Mouse (Mus musculus): Measurements from ENCODE around the gene Arl8b.
"Not testable (repeated sequence)": the region's sequence is repeated elsewhere in the genome, so short reads cannot be mapped to it uniquely, and the experiment has no call there.

The Arl8b gene

DNA sequence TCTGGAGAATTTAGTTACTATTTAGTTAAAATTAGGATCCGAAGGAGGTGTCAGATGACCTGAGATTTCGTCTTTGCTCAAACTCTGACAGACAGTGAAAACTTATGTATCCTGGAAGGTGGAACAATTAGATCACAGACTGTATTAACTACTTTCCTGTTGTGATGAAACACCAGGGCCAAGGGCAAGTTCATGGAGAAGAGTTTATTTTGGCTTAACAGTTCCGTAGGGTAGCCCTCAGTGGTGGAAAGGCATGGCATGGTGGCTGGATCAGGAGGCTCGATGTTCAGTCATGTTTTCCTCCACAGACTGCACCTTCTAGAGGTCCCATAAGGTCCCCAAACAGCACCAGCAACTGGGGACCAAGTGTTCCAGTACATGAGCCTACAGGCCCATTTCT lies 54.2 kb downstream of the Arl8b start:
- DNase-seq, result no peak

GRCm38 (mm10) chr6:108837958-108838357 lies 55.1 kb downstream of the Arl8b start:
- DNase-seq, result no peak

GRCm38 (mm10) chr6:108839432-108839831 lies 56.5 kb downstream of the Arl8b start:
- no peak for DNase-seq

DNA sequence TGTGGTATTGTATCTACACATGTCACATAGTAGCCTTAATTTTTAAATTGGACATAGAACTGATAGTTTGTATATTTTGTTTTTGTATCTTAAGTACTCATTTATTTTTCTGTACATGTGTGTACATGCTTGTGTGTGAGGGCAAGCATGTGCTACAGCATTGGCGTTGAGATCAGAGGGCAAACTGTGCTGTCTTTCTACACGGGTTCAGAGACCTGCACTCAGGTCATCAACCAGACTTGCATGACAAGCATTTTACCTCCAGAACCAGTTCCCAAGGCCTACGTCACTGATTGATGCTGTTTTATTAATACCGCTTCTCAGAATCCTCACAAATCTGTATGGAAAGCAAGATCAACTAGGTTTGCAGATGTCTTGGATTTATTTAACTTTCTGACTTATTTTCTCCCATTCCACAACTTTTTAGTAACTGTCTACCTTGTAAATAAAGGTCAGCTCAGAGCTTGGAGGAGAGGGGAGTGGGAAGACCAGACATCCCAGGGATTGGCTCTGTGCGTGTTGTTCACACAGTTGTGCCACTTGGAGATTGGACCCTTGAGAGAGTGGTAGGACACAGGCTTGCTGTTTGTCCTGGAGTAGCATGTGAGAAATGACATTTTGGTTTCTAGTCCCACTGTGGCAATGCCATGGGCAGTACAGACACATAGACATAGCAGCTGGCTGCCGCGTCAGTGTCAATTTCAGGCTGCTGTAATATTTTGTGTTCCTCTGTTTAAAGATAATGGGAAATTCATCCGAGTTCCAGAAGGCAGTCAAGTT lies 58.2 kb downstream of the Arl8b start:
- DNase-seq, result no peak

- DNase-seq, result no peak
Observed at GRCm38 (mm10) chr6:108843664-108844063, 60.8 kb downstream of the Arl8b start.

- no peak for DNase-seq
Observed at GRCm38 (mm10) chr6:108844093-108844492, 61.2 kb downstream of the Arl8b start.

DNA sequence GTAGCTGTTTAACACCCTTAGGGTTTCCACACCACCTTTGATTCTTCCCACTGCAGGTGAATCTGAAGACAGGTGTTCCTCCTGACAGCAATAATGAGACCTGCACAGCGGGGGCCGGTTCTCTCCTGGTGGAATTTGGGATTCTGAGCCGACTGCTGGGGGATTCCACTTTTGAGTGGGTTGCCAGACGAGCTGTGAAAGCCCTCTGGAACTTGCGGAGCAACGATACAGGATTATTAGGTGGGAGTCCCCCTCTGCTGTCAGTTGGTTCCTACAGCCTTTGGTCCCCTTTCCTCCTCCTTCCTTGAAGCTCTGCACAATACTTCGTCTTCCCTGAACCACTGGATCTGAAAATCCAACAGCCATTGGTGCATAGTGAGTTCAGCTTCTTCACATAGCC lies 61.9 kb downstream of the Arl8b start:
- no peak for DNase-seq

DNA sequence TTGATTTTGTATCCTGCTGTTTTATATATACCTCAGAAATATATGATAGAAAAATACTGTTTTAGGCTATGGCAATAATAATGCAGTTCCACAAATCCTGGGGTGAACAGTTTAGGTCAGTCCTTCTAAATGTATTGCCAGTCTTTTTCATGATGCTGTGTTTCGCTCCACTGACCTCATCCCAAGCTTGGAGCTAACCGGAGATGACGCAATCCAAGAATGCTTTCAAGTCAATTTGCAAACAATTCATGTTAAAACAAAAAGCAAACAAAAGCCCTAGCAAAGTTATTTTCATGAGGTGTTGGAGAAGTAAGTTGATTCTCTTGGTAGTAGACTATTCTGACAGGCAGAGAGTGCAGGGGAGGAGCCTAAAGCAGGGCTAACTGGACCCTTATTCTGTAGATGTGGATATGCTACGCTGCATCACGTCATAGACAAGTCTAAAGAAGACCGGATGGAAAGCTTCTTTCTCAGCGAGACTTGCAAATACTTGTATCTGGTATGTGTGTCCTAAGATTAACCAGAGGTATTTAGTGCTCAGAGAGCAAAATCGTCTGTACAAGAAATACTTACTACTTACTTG lies 69.3 kb downstream of the Arl8b start:
- DNase-seq, result no peak

DNA sequence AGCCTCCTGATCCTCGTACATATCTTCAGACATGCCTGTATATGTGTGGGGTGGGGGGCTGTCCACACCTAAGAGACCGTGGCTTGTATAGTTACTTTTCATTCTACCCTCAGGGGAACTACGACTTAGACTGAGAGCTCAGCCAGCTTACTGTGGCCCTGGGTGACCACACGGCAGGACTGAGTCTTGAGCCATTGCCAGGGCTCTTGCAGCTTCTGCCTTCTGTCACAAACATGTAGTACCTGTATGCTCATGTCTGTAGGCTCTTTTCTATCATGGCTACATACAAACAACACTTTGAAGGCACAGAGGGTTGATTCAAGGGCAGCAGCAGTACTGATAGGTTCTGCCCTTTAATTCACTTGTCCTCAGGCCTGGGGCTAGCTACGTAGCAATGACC lies 70.1 kb downstream of the Arl8b start:
- no peak for DNase-seq

- no peak for DNase-seq
Observed at GRCm38 (mm10) chr6:108858583-108858982, 75.7 kb downstream of the Arl8b start.

GRCm38 (mm10) chr6:108861226-108861625 lies 78.3 kb downstream of the Arl8b start:
- no peak for DNase-seq

DNA sequence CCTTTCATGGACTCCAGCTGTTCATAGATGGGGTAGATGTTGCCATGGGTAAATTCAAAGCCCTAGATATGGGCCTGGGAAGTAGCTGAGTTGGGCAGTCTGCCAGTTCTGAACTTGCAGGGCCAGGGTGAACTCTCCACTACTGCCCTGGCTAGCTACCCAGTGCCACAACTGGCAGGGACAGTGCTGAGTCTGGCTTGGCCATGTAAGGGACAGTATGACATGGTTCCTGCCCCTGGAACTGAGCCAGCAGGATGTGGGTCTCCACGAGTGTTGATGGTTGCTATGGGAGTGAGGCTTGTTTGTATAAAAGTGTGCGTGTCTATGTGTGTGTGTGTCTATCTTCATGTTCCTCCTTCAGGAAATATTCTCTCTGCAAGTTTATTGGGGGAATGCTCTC lies 79.6 kb downstream of the Arl8b start:
- peak; percentile 53 for DNase-seq

DNA sequence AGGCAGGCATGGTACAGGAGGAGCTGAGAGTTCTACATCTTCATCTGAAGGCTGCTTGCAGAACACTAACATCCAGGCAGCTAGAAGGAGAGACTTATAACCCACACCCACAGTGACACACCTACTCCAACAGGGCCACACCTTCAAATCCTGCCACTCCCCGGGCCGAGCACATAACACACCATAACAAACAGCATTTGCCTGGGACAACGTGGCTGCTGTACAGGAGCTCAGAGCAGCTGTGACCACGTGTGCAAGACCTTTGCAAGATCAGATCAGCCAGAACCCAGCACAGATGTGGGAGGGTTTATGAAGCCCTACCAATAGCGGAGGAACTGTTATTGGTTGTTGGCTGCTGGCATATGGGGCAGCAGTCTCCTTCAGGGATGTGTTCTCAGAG lies 83.4 kb downstream of the Arl8b start:
- DNase-seq, result no peak

GRCm38 (mm10) chr6:108869031-108869430 lies 86.1 kb downstream of the Arl8b start:
- not testable (repeated sequence) for DNase-seq

DNA sequence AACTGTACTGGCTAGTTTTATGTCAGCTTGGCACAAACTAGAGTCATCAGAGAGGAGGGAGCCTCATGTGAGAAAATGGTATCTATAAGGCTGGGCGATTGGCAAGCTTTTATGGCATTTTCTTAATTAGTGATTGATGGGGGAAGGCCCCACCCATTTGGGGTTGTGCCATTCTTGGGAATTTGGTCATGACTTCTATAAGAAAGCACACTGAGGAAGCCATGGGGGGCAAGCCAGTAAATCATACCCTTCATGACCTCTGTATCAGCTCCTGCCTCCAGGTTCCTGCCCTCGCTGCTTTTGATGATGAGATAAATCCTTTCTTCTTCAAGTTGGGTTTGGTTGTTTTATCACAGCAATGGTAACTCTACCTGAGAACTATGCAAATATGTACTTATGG lies 87.5 kb downstream of the Arl8b start:
- no peak for DNase-seq

- no peak for DNase-seq
Observed at GRCm38 (mm10) chr6:108871251-108871650, 88.4 kb downstream of the Arl8b start.
